Mouse (Mus musculus): ENCODE measurements around the gene L3mbtl2.

Gene L3mbtl2

GRCm38 (mm10) chr15:81708991-81709390 lies 45.3 kb downstream of the L3mbtl2 start:
- peak; percentile 66 for DNase-seq (ENCODE audit: low read depth, low spot score)

- DNase-seq (ENCODE audit: low read depth, low spot score): no peak
Measured at GRCm38 (mm10) chr15:81709686-81710085, 46.0 kb downstream of the L3mbtl2 start.

DNA sequence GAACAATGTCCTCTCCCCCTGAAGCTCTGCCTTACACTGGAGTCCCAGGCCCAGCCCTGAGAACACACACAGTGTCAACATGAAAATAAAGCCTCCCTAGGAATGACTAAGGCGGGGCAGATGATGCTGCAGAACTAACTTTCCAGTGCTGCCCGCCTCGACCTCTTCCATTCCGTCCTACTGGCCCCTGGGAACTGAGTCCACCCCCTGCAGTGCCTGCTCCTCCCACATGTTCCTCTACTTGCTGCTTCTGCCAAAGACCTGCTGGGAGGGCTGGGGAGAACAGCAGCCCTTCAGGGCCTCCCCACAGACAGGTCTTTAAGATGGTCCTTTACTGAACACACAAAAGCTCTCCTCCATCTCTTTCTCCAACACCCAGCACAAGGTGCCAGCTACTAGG lies 47.1 kb downstream of the L3mbtl2 start:
- DNase-seq (ENCODE audit: low read depth, low spot score): no peak

DNA sequence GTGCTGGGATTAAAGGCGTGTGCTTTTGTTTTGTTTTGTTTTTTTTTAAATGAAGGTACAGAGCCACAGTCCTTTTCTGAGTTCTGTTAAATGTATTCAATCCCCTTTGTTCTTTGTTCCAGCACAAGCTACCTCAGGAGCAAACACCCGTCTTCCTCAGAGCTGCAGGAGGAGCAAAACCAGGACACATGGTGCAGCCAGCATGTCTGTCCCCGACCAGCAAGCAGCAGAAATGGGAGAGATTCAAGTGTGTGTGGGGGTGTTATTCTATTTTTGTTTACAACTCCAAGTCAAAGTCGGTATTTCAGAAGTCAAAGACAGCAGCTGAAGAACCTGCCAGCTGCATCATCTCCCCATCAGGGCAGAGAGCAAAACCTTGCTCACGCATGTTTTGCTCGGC lies 50.1 kb downstream of the L3mbtl2 start:
- no peak for DNase-seq (ENCODE audit: low read depth, low spot score)

- DNase-seq (ENCODE audit: low read depth, low spot score): peak; percentile 65
Measured at GRCm38 (mm10) chr15:81718336-81719138, 54.8 kb downstream of the L3mbtl2 start.

- peak; percentile 52 for DNase-seq (ENCODE audit: low read depth, low spot score)
Measured at GRCm38 (mm10) chr15:81719139-81719531, 55.4 kb downstream of the L3mbtl2 start.

- peak; percentile 64 for DNase-seq (ENCODE audit: low read depth, low spot score)
Measured at GRCm38 (mm10) chr15:81722361-81722760, 58.7 kb downstream of the L3mbtl2 start.

DNA sequence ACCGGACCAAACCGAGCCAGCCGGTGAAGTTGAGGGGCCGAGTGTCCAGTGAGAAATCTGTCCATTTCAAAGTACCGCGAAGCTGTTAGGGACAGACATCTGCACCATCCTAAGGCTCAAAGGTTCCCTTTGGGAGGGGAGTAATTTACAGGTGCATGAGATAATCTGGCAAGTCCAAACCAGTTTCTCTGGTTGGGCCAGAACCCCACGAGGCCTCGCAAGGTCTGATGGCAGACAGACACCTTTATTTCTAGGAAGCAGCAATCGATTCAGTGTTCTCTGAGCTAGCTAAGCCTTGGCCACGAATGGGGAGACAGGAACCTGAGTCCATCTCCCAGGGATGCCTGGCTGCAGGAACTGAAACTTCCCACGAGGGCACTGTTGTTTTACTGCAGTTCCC lies 60.0 kb downstream of the L3mbtl2 start:
- DNase-seq (ENCODE audit: low read depth, low spot score): no peak

DNA sequence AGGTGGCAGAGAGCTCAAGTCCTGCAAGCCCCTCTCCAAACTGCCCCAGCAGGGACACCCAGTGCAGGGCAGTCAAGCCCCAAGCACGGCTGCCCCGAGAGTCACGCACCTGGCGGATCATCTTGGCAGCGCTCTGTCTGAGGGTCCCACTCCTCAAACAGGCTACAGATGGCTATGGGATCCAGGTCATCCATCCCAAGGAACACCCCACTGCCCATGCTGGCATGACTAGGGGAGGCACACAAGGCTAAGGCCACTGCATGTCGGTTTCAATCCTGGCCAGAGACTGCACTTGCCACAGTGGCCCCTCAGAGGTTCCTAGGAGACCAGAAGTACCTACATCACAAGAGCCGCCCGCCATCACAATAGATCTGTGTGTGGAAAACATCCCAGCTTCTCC lies 62.3 kb downstream of the L3mbtl2 start:
- DNase-seq (ENCODE audit: low read depth, low spot score): no peak

DNA sequence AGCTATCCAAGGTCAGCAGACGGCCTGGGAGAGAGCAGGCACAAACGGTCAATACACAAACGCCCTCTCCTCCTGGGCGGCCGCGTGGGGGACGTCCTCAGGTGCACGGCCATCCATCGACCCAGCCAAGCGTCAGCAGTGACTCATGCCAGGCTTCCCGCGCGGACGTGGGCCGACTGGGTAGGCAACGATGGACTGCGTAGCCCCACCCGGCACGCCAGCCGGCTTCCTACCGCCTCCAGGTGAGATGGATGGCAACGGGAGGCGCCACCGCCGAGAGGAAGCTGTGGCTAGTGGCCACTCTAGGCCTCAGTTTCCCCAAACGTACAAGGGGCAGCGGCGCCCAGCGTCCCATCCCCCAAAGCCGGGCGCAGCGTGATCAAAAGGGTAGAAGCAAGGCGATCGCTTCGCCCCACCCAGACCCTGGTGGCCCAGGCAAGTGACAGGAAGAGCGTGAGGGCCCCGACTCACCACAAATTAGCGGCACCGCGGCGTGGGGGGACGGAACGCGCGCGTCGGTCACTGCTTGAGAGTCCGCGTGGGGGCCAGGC lies 65.6 kb downstream of the L3mbtl2 start:
- peak; percentile 36 for DNase-seq (ENCODE audit: low read depth, low spot score)

- DNase-seq (ENCODE audit: low read depth, low spot score): peak; percentile 99
Measured at GRCm38 (mm10) chr15:81729792-81730635, 66.3 kb downstream of the L3mbtl2 start.

GRCm38 (mm10) chr15:81735075-81735474 lies 71.4 kb downstream of the L3mbtl2 start:
- no peak for DNase-seq (ENCODE audit: low read depth, low spot score)
